Mouse (Mus musculus) cerebellum, adult 2 months (tissue): Measurements from ENCODE around the gene Ppp6r2.

Experiments used
- CTCF ChIP-seq: fragments of 200-500 bp; IDR thresholded peaks from 2 replicates; pipeline ENCODE4 v1.5.1; 2011; ENCODE audit warnings: low read depth, mild to moderate bottlenecking, control low read depth, low read length, moderate library complexity, borderline replicate concordance; ENCODE audit not compliant: insufficient read depth
- POLR2A ChIP-seq: fragments of 200-500 bp; IDR thresholded peaks from 2 replicates; pipeline ENCODE4 v1.6.1; 2011; ENCODE audit warnings: low read length, control low read depth, borderline replicate concordance; ENCODE audit not compliant: insufficient read depth

GRCm38 (mm10) chr15:89177121-89177520 lies 34.2 kb upstream of the Ppp6r2 start:
- TF ChIP-seq CTCF (no peak), POLR2A (no peak)
